Mouse (Mus musculus) stomach, embryonic 14.5 days (tissue): ENCODE measurements around the gene Grhl1. TPM values are rescaled to one million over a fixed set of nuclear protein-coding genes. Genes with fewer than 3 reads are reported as not detected.

ENCODE experiments used
- ATAC-seq: fragments of 200-750 bp; cut with Nextera tagmentation; 2 replicates; pipeline ENCODE4 v1.8.0; 2017; ENCODE audit warnings: low read depth, moderate TSS enrichment; ENCODE audit not compliant: insufficient number of reproducible peaks, insufficient read depth, low FRiP score
- H3K27ac ChIP-seq: fragments of 300-500 bp; sonication (generic); 2 replicates; pipeline ENCODE4 v1.5.1; 2014; ENCODE audit warnings: mild to moderate bottlenecking, low read length, moderate library complexity, mixed read lengths
- H3K27me3 ChIP-seq: fragments of 300-500 bp; sonication (generic); 2 replicates; pipeline ENCODE4 v1.6.1; 2014; ENCODE audit warnings: low read length, control low read depth, mixed read lengths; ENCODE audit not compliant: control insufficient read depth, insufficient read depth
- H3K36me3 ChIP-seq: fragments of 300-500 bp; sonication (generic); 2 replicates; pipeline ENCODE4 v1.6.1; 2014; ENCODE audit warnings: mild to moderate bottlenecking, control low read depth, low read length, moderate library complexity, mixed read lengths; ENCODE audit not compliant: control insufficient read depth, insufficient read depth
- H3K4me1 ChIP-seq: fragments of 300-500 bp; sonication (generic); 2 replicates; pipeline ENCODE4 v1.6.1; 2014; ENCODE audit warnings: low read length, control low read depth, mixed read lengths; ENCODE audit not compliant: control insufficient read depth, insufficient read depth
- H3K4me2 ChIP-seq: fragments of 300-500 bp; sonication (generic); replicated peaks from 2 replicates; pipeline ENCODE4 v1.6.1; 2014; ENCODE audit warnings: low read depth, low read length, control low read depth
- H3K4me3 ChIP-seq: fragments of 300-500 bp; sonication (generic); 2 replicates; pipeline ENCODE4 v1.5.1; 2014; ENCODE audit warnings: low read depth, low read length, control low read depth
- H3K9ac ChIP-seq: fragments of 300-500 bp; sonication (generic); replicated peaks from 2 replicates; pipeline ENCODE4 v1.6.1; 2014; ENCODE audit warnings: low read depth, mild to moderate bottlenecking, control low read depth, low read length, moderate library complexity, mixed read lengths
- H3K9me3 ChIP-seq: fragments of 300-500 bp; sonication (generic); 2 replicates; pipeline ENCODE4 v1.6.1; 2016; ENCODE audit warnings: low read depth, low read length, control low read depth; ENCODE audit not compliant: control insufficient read depth
- WGBS: fragments of 180-500 bp; shearing (Covaris S2); extraction: QIAGEN DNeasy Blood & Tissue Kit; methylation state at CpG from one replicate; pipeline ENCODE4 v1.1.7; 2014; 5-methylcytosine and 5-hydroxymethylcytosine counted together
- polyA plus RNA-seq: library from polyadenylated mRNA; unstranded; fragments of >200 nt; fragmentation: Nextera tagmentation; extraction: Ambion mirVana; gene quantifications from 2 replicates; pipeline ENCODE4 v1.2.1, GENCODE M21; 2014

Grhl1 gene
- polyA plus RNA-seq, 1 experiment from 2014 or later, result 2.6 TPM

DNA sequence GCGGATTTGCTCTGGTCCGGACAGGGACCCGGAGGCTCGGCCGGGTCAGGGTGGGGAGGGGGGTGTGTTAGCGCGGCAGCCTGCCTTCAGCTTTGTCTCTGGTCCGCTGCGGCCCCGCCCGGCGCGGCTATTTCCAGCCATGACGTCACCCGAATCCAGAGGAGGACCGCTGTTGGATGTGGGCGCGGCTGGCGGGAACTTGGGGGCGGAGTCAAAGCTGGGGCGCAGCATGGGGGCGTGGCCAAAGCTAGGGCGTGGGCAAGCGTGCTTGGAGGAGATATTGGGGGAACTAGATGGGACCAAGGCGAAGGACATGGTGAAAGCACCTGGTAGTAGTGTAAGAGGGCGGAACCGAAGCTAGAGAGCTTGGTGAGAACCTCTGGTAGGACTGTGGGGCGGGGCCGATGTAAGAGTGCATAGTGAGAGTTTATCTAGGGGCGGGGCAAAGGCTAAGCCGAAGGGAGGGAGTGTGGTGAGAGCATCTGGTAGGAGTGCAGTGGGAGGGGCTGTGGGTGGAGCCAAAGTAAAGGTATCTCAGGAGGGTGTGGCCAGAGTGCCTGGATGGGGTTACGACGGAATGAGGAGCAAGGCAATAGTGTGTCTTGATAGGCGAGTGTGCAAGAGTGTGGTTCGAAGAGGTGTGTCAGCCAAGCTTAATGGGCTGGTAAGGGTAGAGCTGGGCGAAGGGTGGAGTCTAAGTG lies 79.7 kb downstream of the Grhl1 start:
- Histone ChIP-seq H3K9me3 (no peaks in the 10 kb centered on the region), H3K4me1 (peaks cover 15% of the 10 kb centered on the region), H3K27ac (peak overlapping the region; percentile 96), H3K4me3 (peak overlapping the region; percentile 86), H3K9ac (peak overlapping the region; percentile 91), H3K4me2 (peak overlapping the region; percentile 63), H3K36me3 (peaks cover 26% of the 10 kb centered on the region), H3K27me3 (no peaks in the 10 kb centered on the region)
- 1% methylated on average over 36 of the region's 36 CpGs for WGBS
- ATAC-seq, result peak; percentile 83

- no peak overlapping the region for H3K4me3 ChIP-seq
- no peak overlapping the region for H3K4me2 ChIP-seq
- no peaks in the 10 kb centered on the region for H3K27me3 ChIP-seq
- peaks cover 44% of the 10 kb centered on the region for H3K36me3 ChIP-seq
- ATAC-seq, result no peak
- no peaks in the 10 kb centered on the region for H3K9me3 ChIP-seq
- peaks cover 15% of the 10 kb centered on the region for H3K4me1 ChIP-seq
- H3K27ac ChIP-seq, result no peak overlapping the region
- WGBS, result 86% methylated on average over 16 of the region's 16 CpGs
- H3K9ac ChIP-seq, result no peak overlapping the region
These were observed 82.2 kb downstream of the Grhl1 start for GRCm38 (mm10) chr12:24654065-24654862.

- no peak overlapping the region for H3K4me2 ChIP-seq
- no peak overlapping the region for H3K9ac ChIP-seq
- H3K4me3 ChIP-seq, result no peak overlapping the region
- H3K4me1 ChIP-seq, result peaks cover 11% of the 10 kb centered on the region
- no peaks in the 10 kb centered on the region for H3K27me3 ChIP-seq
- 66% methylated on average over 3 of the region's 3 CpGs for WGBS
- no peak overlapping the region for H3K27ac ChIP-seq
- no peaks in the 10 kb centered on the region for H3K9me3 ChIP-seq
- no peak for ATAC-seq
- peaks cover 53% of the 10 kb centered on the region for H3K36me3 ChIP-seq
These were observed 84.4 kb downstream of the Grhl1 start for GRCm38 (mm10) chr12:24656436-24656835.

- Histone ChIP-seq H3K36me3 (peaks cover 58% of the 10 kb centered on the region), H3K4me1 (no peaks in the 10 kb centered on the region)
- ATAC-seq, result no peak
These were observed 86.9 kb downstream of the Grhl1 start for GRCm38 (mm10) chr12:24658998-24659397.

DNA sequence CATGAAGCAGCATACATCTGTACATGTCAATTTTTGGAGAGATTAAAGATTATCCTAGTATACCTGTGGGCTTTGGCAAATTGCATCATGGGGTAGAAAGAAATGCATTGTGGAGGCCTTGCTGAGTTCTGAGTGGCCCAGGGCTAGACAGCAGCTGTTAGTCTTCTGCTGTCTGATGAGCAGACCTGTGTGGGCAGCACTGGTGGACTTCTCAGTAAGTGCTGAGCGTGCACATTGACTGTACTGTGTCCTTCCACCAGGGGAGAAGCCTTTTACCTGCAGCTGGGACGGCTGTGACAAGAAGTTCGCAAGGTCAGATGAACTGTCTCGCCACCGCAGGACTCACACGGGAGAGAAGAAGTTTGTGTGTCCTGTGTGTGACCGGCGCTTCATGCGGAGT lies 87.8 kb downstream of the Grhl1 start:
- Histone ChIP-seq H3K9me3 (no peaks in the 10 kb centered on the region), H3K27ac (no peak overlapping the region), H3K36me3 (peaks cover 50% of the 10 kb centered on the region), H3K4me1 (no peaks in the 10 kb centered on the region), H3K4me3 (no peak overlapping the region), H3K4me2 (no peak overlapping the region), H3K9ac (no peak overlapping the region), H3K27me3 (no peaks in the 10 kb centered on the region)
- ATAC-seq, result no peak
- 88% methylated on average over 9 of the region's 9 CpGs for WGBS

More at GRCm38 (mm10) chr12:24658998-24659397, 86.9 kb downstream of the Grhl1 start:
- Histone ChIP-seq H3K9me3 (no peaks in the 10 kb centered on the region), H3K27me3 (no peaks in the 10 kb centered on the region), H3K9ac (no peak overlapping the region), H3K4me2 (no peak overlapping the region), H3K27ac (no peak overlapping the region), H3K4me3 (no peak overlapping the region)
- WGBS, result 86% methylated on average over 4 of the region's 4 CpGs

DNA sequence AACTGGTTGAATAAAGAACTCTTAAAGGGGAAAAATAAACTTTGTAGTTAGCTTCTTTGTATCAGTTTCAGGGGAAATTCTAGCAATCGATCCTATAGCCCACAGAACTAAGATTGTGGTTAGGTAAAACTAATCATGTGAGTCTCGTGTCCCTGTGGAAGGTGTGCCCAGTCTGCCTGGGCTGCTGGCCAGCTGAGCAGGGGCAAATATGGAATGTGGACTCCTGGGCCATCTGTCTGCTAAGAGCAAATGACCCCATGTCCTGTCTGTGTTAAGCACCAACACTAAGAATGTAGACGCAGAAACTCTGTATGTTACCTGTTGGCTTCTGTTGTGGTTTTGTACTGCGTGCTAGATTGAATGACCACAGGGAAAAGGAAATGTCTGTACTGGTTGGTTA lies 89.0 kb downstream of the Grhl1 start:
- peaks cover 39% of the 10 kb centered on the region for H3K36me3 ChIP-seq
- H3K9me3 ChIP-seq, result no peaks in the 10 kb centered on the region
- no peaks in the 10 kb centered on the region for H3K4me1 ChIP-seq
- no peak overlapping the region for H3K4me3 ChIP-seq
- H3K27me3 ChIP-seq, result no peaks in the 10 kb centered on the region
- no peak overlapping the region for H3K27ac ChIP-seq
- no peak overlapping the region for H3K9ac ChIP-seq
- no peak overlapping the region for H3K4me2 ChIP-seq
- ATAC-seq, result no peak
- WGBS, result 86% methylated on average over 4 of the region's 4 CpGs

GRCm38 (mm10) chr12:24662131-24662530 lies 90.0 kb downstream of the Grhl1 start:
- H3K9ac ChIP-seq, result no peak overlapping the region
- H3K9me3 ChIP-seq, result no peaks in the 10 kb centered on the region
- H3K27ac ChIP-seq, result no peak overlapping the region
- no peak overlapping the region for H3K4me3 ChIP-seq
- H3K27me3 ChIP-seq, result no peaks in the 10 kb centered on the region
- peaks cover 28% of the 10 kb centered on the region for H3K36me3 ChIP-seq
- no peak for ATAC-seq
- no peaks in the 10 kb centered on the region for H3K4me1 ChIP-seq
- WGBS, result 78% methylated on average over 5 of the region's 5 CpGs
- H3K4me2 ChIP-seq, result no peak overlapping the region
